Mouse (Mus musculus): ENCODE data around the gene Ralgps1. TPM values are rescaled to one million over a fixed set of nuclear protein-coding genes. Genes with fewer than 3 reads are reported as not detected.

Ralgps1 gene
- polyA plus RNA-seq, 1 experiment from 2014 or later, result 5.1 TPM

GRCm38 (mm10) chr2:33173126-33173525, 198.2 kb downstream of the Ralgps1 start:
- WGBS, result 62% methylated on average over 10 of the region's 10 CpGs
- no peak overlapping the region for H3K4me2 ChIP-seq (replicated peaks)
- H3K27ac ChIP-seq, result no peak overlapping the region
- H3K36me3 ChIP-seq, result no peaks in the 10 kb centered on the region
- H3K9ac ChIP-seq, result no peak overlapping the region
- no peak overlapping the region for H3K4me3 ChIP-seq
- H3K9me3 ChIP-seq, result no peaks in the 10 kb centered on the region
- H3K27me3 ChIP-seq, result no peaks in the 10 kb centered on the region
- peaks cover 54% of the 10 kb centered on the region for H3K4me1 ChIP-seq
- no peak for ATAC-seq (ENCODE audit: low FRiP score, low read depth)

DNA sequence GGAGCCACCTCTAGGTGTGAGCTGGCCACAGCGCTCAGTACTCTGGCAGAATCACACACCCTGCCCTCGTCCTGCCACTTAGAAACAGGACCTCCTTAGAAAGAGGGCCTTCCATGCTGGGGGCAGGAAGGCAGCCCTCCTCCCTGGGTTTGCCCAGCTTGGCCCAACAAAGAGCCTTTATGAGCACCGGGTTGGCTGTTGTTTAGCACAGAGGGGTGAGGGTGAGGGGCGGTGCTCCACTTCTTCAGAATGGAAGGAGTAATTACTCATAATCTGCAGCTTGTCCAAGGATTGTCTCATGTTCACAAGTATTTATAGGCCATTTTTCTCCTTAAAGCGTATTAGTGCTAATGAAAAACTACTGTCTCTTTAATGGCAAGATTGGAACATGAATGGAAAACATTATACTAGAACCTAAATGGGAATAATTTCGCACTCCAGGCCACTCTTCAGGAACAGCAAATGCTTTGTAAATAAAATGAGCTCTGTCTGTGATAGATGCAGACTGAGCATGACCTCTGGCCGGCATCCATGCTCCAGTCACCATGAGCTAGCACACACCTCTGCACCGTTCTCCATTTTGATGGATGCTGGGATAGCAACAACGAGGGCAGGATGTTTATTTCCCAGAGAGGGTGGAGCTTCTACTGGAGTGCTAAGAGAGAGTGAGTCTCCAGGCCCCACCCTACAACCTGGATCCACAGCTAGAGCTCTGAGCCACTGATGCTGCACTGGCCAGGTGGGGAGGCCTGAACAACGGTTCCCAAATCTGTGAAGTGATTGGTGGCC, 200.3 kb downstream of the Ralgps1 start:
- Histone ChIP-seq H3K4me3 (no peak overlapping the region), H3K36me3 (no peaks in the 10 kb centered on the region), H3K4me1 (peaks cover 53% of the 10 kb centered on the region), H3K27ac (peak overlapping the region; percentile 67; the same call in 1 of the 2 replicates), H3K27me3 (no peaks in the 10 kb centered on the region), H3K9me3 (no peaks in the 10 kb centered on the region), H3K4me2 (replicated peaks) (no peak overlapping the region), H3K9ac (no peak overlapping the region)
- WGBS, result 54% methylated on average over 10 of the region's 10 CpGs
- ATAC-seq (ENCODE audit: low FRiP score, low read depth), result 0 out of 2 replicates have a peak, but pooled peaks have one; percentile 25

DNA sequence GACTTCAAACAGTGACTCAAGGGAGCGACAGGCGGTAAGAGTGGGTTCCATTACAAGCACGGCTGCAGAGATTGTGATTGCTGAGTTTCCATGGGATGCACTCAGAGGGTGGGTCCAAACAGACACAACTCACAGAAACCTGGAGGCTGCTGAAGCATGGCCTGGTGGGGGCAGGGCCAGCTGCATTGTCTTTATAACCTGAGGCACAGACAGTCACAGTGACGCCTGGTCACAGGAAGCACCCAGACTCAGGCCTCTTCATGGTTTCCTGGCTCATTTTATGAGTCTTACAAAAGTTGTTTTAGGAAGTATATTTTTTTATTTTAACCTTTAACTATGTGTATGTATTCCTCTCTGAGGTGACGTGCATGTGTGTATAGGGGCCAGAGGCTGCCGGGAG, 201.8 kb downstream of the Ralgps1 start:
- Histone ChIP-seq H3K9ac (no peak overlapping the region), H3K27me3 (no peaks in the 10 kb centered on the region), H3K4me3 (no peak overlapping the region), H3K4me1 (peaks cover 68% of the 10 kb centered on the region), H3K36me3 (no peaks in the 10 kb centered on the region), H3K4me2 (replicated peaks) (no peak overlapping the region), H3K9me3 (no peaks in the 10 kb centered on the region), H3K27ac (no peak overlapping the region)
- no peak for ATAC-seq (ENCODE audit: low FRiP score, low read depth)
- WGBS, result 63% methylated on average over 6 of the region's 6 CpGs

GRCm38 (mm10) chr2:33167060-33167459, 204.2 kb downstream of the Ralgps1 start:
- Histone ChIP-seq H3K4me1 (peaks cover 67% of the 10 kb centered on the region), H3K27ac (no peak overlapping the region), H3K9ac (no peak overlapping the region), H3K4me2 (replicated peaks) (no peak overlapping the region), H3K4me3 (no peak overlapping the region), H3K9me3 (no peaks in the 10 kb centered on the region), H3K27me3 (no peaks in the 10 kb centered on the region), H3K36me3 (no peaks in the 10 kb centered on the region)
- ATAC-seq (ENCODE audit: low FRiP score, low read depth), result no peak
- 82% methylated on average over 3 of the region's 3 CpGs for WGBS

DNA sequence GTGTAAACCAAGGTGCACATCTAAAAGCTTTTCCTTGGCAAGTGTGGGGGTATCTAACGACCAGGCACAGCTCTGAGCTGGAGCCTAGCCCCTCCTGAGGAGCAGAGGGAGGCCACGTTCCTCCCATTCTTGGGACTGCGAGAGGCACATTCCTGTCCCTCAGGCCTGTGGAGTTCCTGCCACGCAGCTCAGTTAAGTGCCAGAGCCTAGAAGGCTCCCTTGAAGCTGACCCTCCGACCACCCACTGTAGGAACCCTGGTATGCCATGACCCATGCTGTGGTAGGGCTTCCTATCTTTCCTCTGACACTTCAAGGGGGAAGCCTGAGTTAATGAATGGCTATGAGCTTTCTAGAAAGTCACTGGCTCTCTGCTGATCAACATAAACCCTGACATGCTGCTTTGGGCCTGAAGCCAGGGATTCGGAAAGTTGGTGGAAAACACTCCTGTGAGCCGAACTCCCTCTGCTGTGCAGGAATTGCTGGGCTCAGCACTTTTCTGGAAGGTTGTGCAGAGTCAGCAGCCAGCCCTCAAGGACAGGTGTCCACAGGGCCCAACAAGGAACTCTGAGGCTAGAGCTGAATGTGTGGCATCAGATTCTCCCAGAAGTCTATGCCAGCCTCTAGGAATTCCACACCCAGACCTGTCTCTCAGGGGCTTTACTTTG, 205.4 kb downstream of the Ralgps1 start:
- Histone ChIP-seq H3K27me3 (no peaks in the 10 kb centered on the region), H3K36me3 (no peaks in the 10 kb centered on the region), H3K4me1 (peaks cover 72% of the 10 kb centered on the region), H3K4me2 (replicated peaks) (no peak overlapping the region), H3K9ac (no peak overlapping the region; the same call in 1 of the 2 replicates), H3K4me3 (no peak overlapping the region), H3K9me3 (no peaks in the 10 kb centered on the region), H3K27ac (peak overlapping the region; percentile 73)
- WGBS, result 31% methylated on average over 7 of the region's 7 CpGs
- peak; percentile 48; the same call in 1 of the 2 replicates for ATAC-seq (ENCODE audit: low FRiP score, low read depth)

DNA sequence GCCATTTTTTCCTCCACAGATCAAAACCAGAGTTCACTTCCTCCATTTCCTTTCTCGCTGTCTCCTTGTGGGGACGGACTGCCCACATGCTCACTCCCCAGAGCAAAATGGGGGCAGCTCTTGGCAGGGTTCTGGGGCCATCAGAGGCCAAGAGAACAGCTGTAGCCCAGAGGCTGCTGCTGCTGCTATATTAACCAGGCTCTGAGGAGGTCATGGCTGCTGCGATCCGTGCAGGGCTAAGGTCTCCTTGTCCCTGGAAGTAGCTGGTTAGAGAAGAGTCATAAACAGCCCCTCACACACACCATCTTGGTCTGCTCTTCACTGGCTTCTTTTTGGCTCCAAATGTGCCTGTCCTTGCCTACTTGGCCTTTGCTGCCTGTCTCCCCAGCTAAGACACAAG, 206.1 kb downstream of the Ralgps1 start:
- H3K4me1 ChIP-seq, result peaks cover 72% of the 10 kb centered on the region

DNA sequence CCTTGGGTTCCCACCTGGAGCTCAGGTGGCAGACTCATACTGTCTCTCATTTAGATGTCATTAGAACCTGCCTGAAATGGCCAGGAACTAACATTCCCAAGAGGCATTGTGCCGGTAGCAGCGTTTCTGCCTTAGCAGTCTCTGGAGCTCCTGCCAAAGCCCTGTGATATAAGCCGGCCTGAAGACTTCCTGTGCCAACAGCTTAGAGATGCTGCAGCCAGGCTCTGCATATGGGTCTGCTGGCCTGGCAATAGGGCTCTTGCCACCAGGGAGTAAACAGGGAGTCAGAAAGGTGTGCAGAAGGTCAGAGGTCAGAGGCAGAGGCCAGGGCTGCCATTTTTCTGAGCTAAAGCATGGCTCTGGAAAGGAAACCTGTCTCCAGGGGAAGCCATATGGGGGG, 206.6 kb downstream of the Ralgps1 start:
- H3K9ac ChIP-seq, result no peak overlapping the region
- no peak for ATAC-seq (ENCODE audit: low FRiP score, low read depth)
- peaks cover 75% of the 10 kb centered on the region for H3K4me1 ChIP-seq
- H3K27ac ChIP-seq, result no peak overlapping the region
- H3K4me2 ChIP-seq (replicated peaks), result no peak overlapping the region
- H3K36me3 ChIP-seq, result no peaks in the 10 kb centered on the region
- H3K4me3 ChIP-seq, result no peak overlapping the region
- 46% methylated on average over 3 of the region's 3 CpGs for WGBS
- no peaks in the 10 kb centered on the region for H3K27me3 ChIP-seq
- no peaks in the 10 kb centered on the region for H3K9me3 ChIP-seq

More for the DNA sequence above, 206.1 kb downstream of the Ralgps1 start:
- H3K4me2 ChIP-seq (replicated peaks), result no peak overlapping the region
- no peak overlapping the region for H3K4me3 ChIP-seq
- no peaks in the 10 kb centered on the region for H3K9me3 ChIP-seq
- H3K36me3 ChIP-seq, result no peaks in the 10 kb centered on the region
- WGBS, result 49% methylated on average over 4 of the region's 4 CpGs
- H3K27me3 ChIP-seq, result no peaks in the 10 kb centered on the region
- H3K27ac ChIP-seq, result peak overlapping the region; percentile 73
- no peak for ATAC-seq (ENCODE audit: low FRiP score, low read depth)
- H3K9ac ChIP-seq, result no peak overlapping the region; the same call in 1 of the 2 replicates

GRCm38 (mm10) chr2:33162126-33162525, 209.2 kb downstream of the Ralgps1 start:
- ATAC-seq (ENCODE audit: low FRiP score, low read depth), result no peak
- H3K4me2 ChIP-seq (replicated peaks), result no peak overlapping the region
- no peak overlapping the region; the same call in 1 of the 2 replicates for H3K27ac ChIP-seq
- no peak overlapping the region for H3K4me3 ChIP-seq
- H3K4me1 ChIP-seq, result peaks cover 80% of the 10 kb centered on the region
- no peaks in the 10 kb centered on the region for H3K36me3 ChIP-seq
- WGBS, result 75% methylated on average over 2 of the region's 2 CpGs
- H3K9ac ChIP-seq, result no peak overlapping the region
- no peaks in the 10 kb centered on the region for H3K9me3 ChIP-seq
- no peaks in the 10 kb centered on the region for H3K27me3 ChIP-seq

- peak overlapping the region; percentile 91 for H3K27ac ChIP-seq
- no peaks in the 10 kb centered on the region for H3K27me3 ChIP-seq
- 0 out of 2 replicates have a peak overlapping the region, but pooled peaks have one; percentile 21 for H3K9ac ChIP-seq
- 35% methylated on average over 12 of the region's 12 CpGs for WGBS
- H3K4me3 ChIP-seq, result no peak overlapping the region
- peak overlapping the region; percentile 16; the same call in 1 of the 2 replicates for H3K4me2 ChIP-seq (replicated peaks)
- no peaks in the 10 kb centered on the region for H3K36me3 ChIP-seq
- peaks cover 63% of the 10 kb centered on the region for H3K4me1 ChIP-seq
- no peaks in the 10 kb centered on the region for H3K9me3 ChIP-seq
- ATAC-seq (ENCODE audit: low FRiP score, low read depth), result peak; percentile 57; the same call in 1 of the 2 replicates
These were observed 210.8 kb downstream of the Ralgps1 start for GRCm38 (mm10) chr2:33160326-33160973.

DNA sequence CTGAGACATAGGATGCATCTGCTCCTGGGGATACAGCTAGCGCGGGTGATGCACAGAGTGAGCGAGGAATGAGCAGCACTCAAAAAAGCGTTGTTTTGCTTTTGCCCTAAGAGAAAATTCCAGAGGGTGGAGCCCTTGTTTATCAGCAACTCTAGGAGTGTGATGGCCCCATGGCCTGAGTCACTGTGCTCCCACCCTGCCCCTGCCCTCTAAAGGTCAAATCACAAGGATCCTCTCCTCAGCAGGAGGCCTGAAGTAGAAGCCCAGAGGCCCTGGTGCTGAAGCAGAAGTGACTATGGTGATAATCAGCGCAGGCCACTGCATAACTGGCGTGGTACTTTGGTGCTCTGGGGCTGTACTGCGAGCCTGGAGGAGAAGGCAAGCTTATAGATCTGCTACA, 211.7 kb downstream of the Ralgps1 start:
- no peaks in the 10 kb centered on the region for H3K36me3 ChIP-seq
- no peaks in the 10 kb centered on the region for H3K9me3 ChIP-seq
- H3K4me1 ChIP-seq, result peaks cover 55% of the 10 kb centered on the region
- H3K27me3 ChIP-seq, result no peaks in the 10 kb centered on the region
- peak overlapping the region; percentile 21 for H3K9ac ChIP-seq
- no peak overlapping the region for H3K4me2 ChIP-seq (replicated peaks)
- H3K4me3 ChIP-seq, result no peak overlapping the region
- 80% methylated on average over 7 of the region's 7 CpGs for WGBS
- peak overlapping the region; percentile 91 for H3K27ac ChIP-seq
- ATAC-seq (ENCODE audit: low FRiP score, low read depth), result no peak

- 84% methylated on average over 6 of the region's 6 CpGs for WGBS
- Histone ChIP-seq H3K27ac (0 out of 2 replicates have a peak overlapping the region, but pooled peaks have one; percentile 91), H3K4me2 (replicated peaks) (no peak overlapping the region)
These were observed 212.4 kb downstream of the Ralgps1 start for GRCm38 (mm10) chr2:33158895-33159294.

DNA sequence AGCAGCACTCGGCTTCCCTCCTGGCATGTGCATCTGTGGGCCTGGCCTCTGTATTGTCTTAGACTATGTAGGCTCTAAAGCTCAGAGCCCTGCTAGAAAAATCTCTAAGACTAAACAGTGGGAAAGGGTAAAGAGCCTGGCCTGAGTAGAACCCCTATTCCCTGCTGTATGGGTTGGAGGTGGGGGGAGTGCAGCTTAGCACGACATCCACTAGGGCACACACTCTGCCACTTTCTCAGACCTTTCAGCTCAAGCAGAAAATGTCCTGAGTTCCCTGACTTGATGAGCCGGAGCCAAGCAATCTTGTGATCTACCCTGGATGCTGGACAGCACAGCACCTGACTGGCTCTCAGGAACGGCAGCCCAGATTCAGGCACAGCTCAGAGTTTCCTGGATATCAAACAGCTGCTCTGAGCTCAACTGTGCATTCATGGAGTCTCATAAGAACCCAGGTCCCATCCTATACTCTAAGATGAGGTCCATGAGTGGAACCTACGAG, 215.0 kb downstream of the Ralgps1 start:
- no peaks in the 10 kb centered on the region for H3K36me3 ChIP-seq
- H3K4me3 ChIP-seq, result no peak overlapping the region
- no peak overlapping the region for H3K27ac ChIP-seq
- ATAC-seq (ENCODE audit: low FRiP score, low read depth), result no peak
- no peak overlapping the region for H3K4me2 ChIP-seq (replicated peaks)
- no peaks in the 10 kb centered on the region for H3K27me3 ChIP-seq
- H3K9ac ChIP-seq, result no peak overlapping the region
- H3K4me1 ChIP-seq, result peaks cover 32% of the 10 kb centered on the region
- no peaks in the 10 kb centered on the region for H3K9me3 ChIP-seq
- WGBS, result 76% methylated on average over 5 of the region's 5 CpGs

More at GRCm38 (mm10) chr2:33158895-33159294, 212.4 kb downstream of the Ralgps1 start:
- H3K36me3 ChIP-seq, result no peaks in the 10 kb centered on the region
- H3K9ac ChIP-seq, result 0 out of 2 replicates have a peak overlapping the region, but pooled peaks have one; percentile 1
- H3K4me3 ChIP-seq, result no peak overlapping the region
- H3K4me1 ChIP-seq, result peaks cover 48% of the 10 kb centered on the region
- H3K27me3 ChIP-seq, result no peaks in the 10 kb centered on the region
- ATAC-seq (ENCODE audit: low FRiP score, low read depth), result no peak
- H3K9me3 ChIP-seq, result no peaks in the 10 kb centered on the region

Data from limb, embryonic 13.5 days (tissue).